Comparison of ENCODE assay signal across 23 mouse cellular contexts in the genomic region with DNA sequence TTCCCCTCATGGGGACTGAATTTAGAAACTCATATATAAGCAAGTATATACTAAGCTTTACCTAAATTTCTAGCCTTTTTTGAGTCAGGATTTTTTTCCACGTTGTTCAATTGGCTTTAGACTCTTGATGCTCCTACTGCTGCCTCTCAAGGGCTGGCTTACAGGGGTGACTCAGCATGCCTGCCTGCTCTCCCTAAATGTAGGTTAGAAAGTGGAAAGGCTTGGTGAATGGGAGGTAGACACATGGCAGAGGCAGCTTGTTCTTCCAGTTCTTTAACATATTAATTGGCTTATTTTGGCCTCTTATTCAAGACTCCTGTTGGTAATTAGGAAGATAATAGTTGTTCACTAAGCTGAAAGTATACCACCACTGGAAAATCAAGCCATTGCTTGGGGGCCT.
DNase-seq lines count a peak whose midpoint lies in the region; TF ChIP-seq lines count a peak whose summit lies in the region.
"Had no signal": no experiment of that assay in that cellular context is flagged by ENCODE, and none has a peak within 500 bp of the region (broad histone marks: within the 10 kb centered on the region; RNA-seq: fewer than 3 reads in every experiment).

No protein-coding gene starts in this region.

- intact Hi-C loops in gastrocnemius, adult 2 months (cut with DNase I): no loop called here

- DNase-seq in frontal cortex, adult 2 months (ENCODE audit: extremely low spot score in 1 of 2, low spot score in 1 of 2): peak; percentile 20 to 53
- no peak for DNase-seq in frontal cortex, postnatal 14 days (ENCODE audit: low spot score in 2 of 2)
- DNase-seq in right cerebral cortex, postnatal 25 days: peak; percentile 18
- DNase-seq in right cerebral cortex, postnatal 14 days: no peak
- peak; percentile 27 for DNase-seq in ZHBTc4 (ENCODE audit: low read depth, low spot score)
- peak; percentile 47 for DNase-seq in telencephalon, adult 2 months (ENCODE audit: low read depth, low spot score)
- no peak for DNase-seq in gastrocnemius, adult 2 months
- no peak for DNase-seq in layer of hippocampus, adult 18-20 months (ENCODE audit: low spot score in 2 of 2)
- DNase-seq: adrenal gland, adult 2 months; adrenal gland, postnatal 25 days; cerebellum, adult 11 months; cerebellum, adult 9-10 months; cerebellum, postnatal 25 days; forebrain, postnatal 0 days; gastrocnemius, postnatal 10 days; heart, adult 18-20 months; heart, postnatal 10 days; heart, postnatal 4 days; kidney, adult 11 months had no signal

- H3K27ac ChIP-seq in gastrocnemius, adult 2 months: no peak overlapping the region
- H3K27ac ChIP-seq: embryonic facial prominence, embryonic 13.5 days; forebrain, embryonic 13.5 days; heart, embryonic 10.5 days; hindbrain, embryonic 12.5 days had no signal

- TF ChIP-seq CTCF in gastrocnemius, adult 2 months (IDR thresholded peaks at IDR 0.05): no peak

- H3K4me3 ChIP-seq in gastrocnemius, adult 2 months: no peak overlapping the region
- H3K4me3 ChIP-seq: embryonic facial prominence, embryonic 13.5 days; forebrain, embryonic 13.5 days; heart, embryonic 10.5 days; hindbrain, embryonic 12.5 days had no signal

Comparison
In these comparisons a context has a peak if more than half of its experiments do, and no peak if none do; other contexts are left out.
1. DNase-seq: peak in frontal cortex, adult 2 months (2 of 2), right cerebral cortex, postnatal 25 days (single experiment), ZHBTc4 (single experiment) and telencephalon, adult 2 months (single experiment); none in frontal cortex, postnatal 14 days (0 of 2), right cerebral cortex, postnatal 14 days (single experiment), gastrocnemius, adult 2 months (single experiment) and layer of hippocampus, adult 18-20 months (0 of 2).